Mouse (Mus musculus): ENCODE measurements around the gene Gal.

- TF ChIP-seq POLR2A (IDR thresholded peaks at IDR 0.05; ENCODE audit: low read depth, low read length) (no peak), CTCF (IDR thresholded peaks at IDR 0.05; ENCODE audit: borderline replicate concordance, insufficient read depth, low read length) (no peak)
Observed at GRCm38 (mm10) chr19:3388061-3388460, 26.3 kb downstream of the Gal start.

Data from embryonic fibroblast, embryonic 13.5 days (primary cell).